Mouse (Mus musculus) G1E (cell line): ENCODE data around the gene Nfkb2.

Source experiments
- CTCF ChIP-seq: IDR thresholded peaks from 2 replicates; pipeline ENCODE4 v1.5.1; 2012; ENCODE audit warnings: low read depth, low read length, inconsistent platforms, mixed read lengths
- GATA1 ChIP-seq: IDR thresholded peaks from 2 replicates; pipeline ENCODE4 v1.6.1; 2012; ENCODE audit warnings: borderline replicate concordance, low read length, inconsistent platforms, mixed read lengths

GRCm38 (mm10) chr19:46348761-46349458 is 44.8 kb downstream of the Nfkb2 start:
- no peak for TF ChIP-seq CTCF
- TF ChIP-seq GATA1, result no peak
